Mouse (Mus musculus) E14TG2a.4 (cell line): ENCODE measurements around the gene Actrt2.

Experiments
- CTCF ChIP-seq: conservative IDR thresholded peaks from 2 replicates; pipeline ENCODE4 v1.5.1; 2014; ENCODE audit warnings: low read length
- NANOG ChIP-seq: IDR thresholded peaks from 2 replicates; pipeline ENCODE4 v1.6.1; 2014; ENCODE audit warnings: borderline replicate concordance, low read length, mixed read lengths
- POU5F1 ChIP-seq: IDR thresholded peaks from 2 replicates; pipeline ENCODE4 v1.6.1; 2014; ENCODE audit warnings: low read length, borderline replicate concordance

- TF ChIP-seq CTCF (no peak), POU5F1 (no peak), NANOG (no peak)
Measured at GRCm38 (mm10) chr4:154660025-154660424, 7.6 kb downstream of the Actrt2 start.
